Mouse (Mus musculus): ENCODE results near the gene Rsbn1l. TPM values are rescaled to one million over a fixed set of nuclear protein-coding genes. Genes with fewer than 3 reads are reported as not detected.

The Rsbn1l gene
- 4.2 and 4.6 TPM in 2 replicates for polyA plus RNA-seq (2015; fragmentation: Nextera tagmentation; extraction: Ambion mirVana)

DNA sequence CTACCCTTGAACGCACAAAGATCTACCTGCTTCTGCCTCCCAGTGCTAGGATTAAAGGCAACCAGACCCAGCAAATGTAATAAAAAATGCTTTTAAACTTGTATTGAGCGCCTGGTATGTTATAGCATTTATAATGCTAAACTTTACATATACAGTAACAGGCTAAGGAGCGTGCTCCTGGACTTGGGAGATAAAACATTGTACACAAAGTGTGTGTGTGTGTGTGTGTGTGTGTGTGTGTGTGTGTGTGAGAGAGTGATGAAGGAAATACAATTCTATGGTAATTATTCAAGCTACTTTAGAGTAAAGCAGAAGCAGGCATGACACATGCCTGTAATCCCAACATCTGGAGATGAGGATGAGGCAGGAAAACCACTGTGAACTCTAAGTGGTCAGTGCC lies at the start of gene Rsbn1l:
Rsbn1l (minus strand) TSS at position 101 of the 400 bp plus-strand sequence.
- Histone ChIP-seq H3K27ac (ENCODE audit: low read length) (no peak within 1 kb of the TSS), H3K4me3 (replicated peaks; ENCODE audit: low read length) (no peak within 1 kb of the TSS)

DNA sequence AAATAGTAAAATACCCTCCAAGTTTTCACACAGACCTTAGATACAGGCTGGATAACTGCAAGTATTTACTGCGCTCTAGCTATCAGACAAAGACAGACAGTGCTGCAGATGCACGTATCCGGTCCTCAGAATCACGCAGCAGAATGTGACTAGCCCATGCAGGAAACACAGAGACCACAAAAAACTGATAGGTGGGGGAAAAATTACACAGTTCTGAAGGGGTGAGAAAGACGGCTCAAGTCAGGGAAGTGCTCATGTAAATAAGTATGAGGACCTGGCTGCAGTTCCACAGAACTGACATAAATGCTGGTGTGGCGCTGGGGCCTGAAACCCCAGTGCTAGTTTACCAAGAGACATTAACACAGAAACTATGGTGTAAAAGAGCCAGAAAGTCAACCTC lies 46.5 kb upstream of the Rsbn1l start:
- Histone ChIP-seq H3K4me2 (ENCODE audit: low read depth, low read length) (no peak overlapping the region), H3K36me3 (ENCODE audit: control insufficient read depth, insufficient read depth, low read length) (peaks cover 37% of the 10 kb centered on the region), H3K9me3 (replicated peaks; ENCODE audit: control insufficient read depth, low read length) (0 out of 2 replicates have a peak, but pooled peaks cover 6% of the 10 kb centered on the region), H3K4me3 (replicated peaks; ENCODE audit: low read length) (no peak overlapping the region), H3K4me1 (ENCODE audit: control insufficient read depth, insufficient read depth, low read length) (no peaks in the 10 kb centered on the region), H3K27me3 (ENCODE audit: control insufficient read depth, insufficient read depth, low read length) (no peaks in the 10 kb centered on the region), H3K27ac (ENCODE audit: low read length) (no peak overlapping the region), H3K9ac (ENCODE audit: low read length) (no peak overlapping the region)
- 88% methylated on average over 6 of the region's 6 CpGs for WGBS
- ATAC-seq (ENCODE audit: insufficient read depth, low FRiP score): no peak

More for the DNA sequence above, at the start of gene Rsbn1l:
- H3K9ac ChIP-seq (ENCODE audit: low read length): no peak within 1 kb of the TSS
- peaks cover 9% of the 10 kb centered on the region for H3K4me1 ChIP-seq (ENCODE audit: control insufficient read depth, insufficient read depth, low read length)
- H3K9me3 ChIP-seq (replicated peaks; ENCODE audit: control insufficient read depth, low read length): peaks cover 5% of the 10 kb centered on the region; the same call in 1 of the 2 replicates
- H3K36me3 ChIP-seq (ENCODE audit: control insufficient read depth, insufficient read depth, low read length): peaks cover 7% of the 10 kb centered on the region; the same call in 1 of the 2 replicates
- no peak for ATAC-seq (ENCODE audit: insufficient read depth, low FRiP score)
- H3K4me2 ChIP-seq (ENCODE audit: low read depth, low read length): peak within 1 kb of the TSS; percentile 11; the same call in 1 of the 2 replicates
- WGBS: 95% methylated on average over 3 of the region's 3 CpGs
- H3K27me3 ChIP-seq (ENCODE audit: control insufficient read depth, insufficient read depth, low read length): no peaks in the 10 kb centered on the region

DNA sequence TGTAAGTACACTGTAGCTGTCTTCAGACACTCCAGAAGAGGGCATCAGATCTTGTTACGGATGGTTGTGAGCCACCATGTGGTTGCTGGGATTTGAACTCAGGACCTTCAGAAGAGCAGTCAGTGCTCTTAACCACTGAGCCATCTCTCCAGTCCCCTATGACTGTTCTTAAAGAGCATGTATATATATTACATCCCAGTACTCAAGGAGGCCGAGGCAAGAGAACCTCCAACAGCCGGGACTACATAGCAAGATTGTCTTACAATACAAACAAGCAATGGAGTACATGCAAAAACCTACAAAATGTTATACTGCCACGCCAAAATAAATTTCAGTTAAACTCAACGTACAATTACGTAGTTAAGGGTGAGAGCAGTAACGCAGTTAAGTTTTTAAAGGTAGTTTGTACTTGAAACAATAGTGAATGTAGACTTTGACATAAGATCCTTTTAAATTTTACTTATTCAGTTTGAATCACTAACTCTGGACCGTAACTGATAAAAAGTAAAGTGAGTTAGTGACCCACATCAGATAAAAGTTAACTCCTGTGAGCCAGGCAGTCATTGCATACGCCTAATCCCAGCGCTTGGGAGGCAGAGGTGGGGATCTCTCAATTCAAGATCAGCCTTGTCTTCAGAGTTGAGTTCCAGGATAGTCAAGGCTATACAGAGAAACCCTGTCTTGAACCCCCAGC lies 45.6 kb upstream of the Rsbn1l start:
- H3K9me3 ChIP-seq (replicated peaks; ENCODE audit: control insufficient read depth, low read length): 0 out of 2 replicates have a peak, but pooled peaks cover 6% of the 10 kb centered on the region
- WGBS: 90% methylated on average over 10 of the region's 10 CpGs
- no peaks in the 10 kb centered on the region for H3K4me1 ChIP-seq (ENCODE audit: control insufficient read depth, insufficient read depth, low read length)
- H3K4me3 ChIP-seq (replicated peaks; ENCODE audit: low read length): no peak overlapping the region
- H3K36me3 ChIP-seq (ENCODE audit: control insufficient read depth, insufficient read depth, low read length): peaks cover 45% of the 10 kb centered on the region
- no peak overlapping the region for H3K9ac ChIP-seq (ENCODE audit: low read length)
- ATAC-seq (ENCODE audit: insufficient read depth, low FRiP score): no peak
- H3K27ac ChIP-seq (ENCODE audit: low read length): no peak overlapping the region
- no peaks in the 10 kb centered on the region for H3K27me3 ChIP-seq (ENCODE audit: control insufficient read depth, insufficient read depth, low read length)
- H3K4me2 ChIP-seq (ENCODE audit: low read depth, low read length): no peak overlapping the region

DNA sequence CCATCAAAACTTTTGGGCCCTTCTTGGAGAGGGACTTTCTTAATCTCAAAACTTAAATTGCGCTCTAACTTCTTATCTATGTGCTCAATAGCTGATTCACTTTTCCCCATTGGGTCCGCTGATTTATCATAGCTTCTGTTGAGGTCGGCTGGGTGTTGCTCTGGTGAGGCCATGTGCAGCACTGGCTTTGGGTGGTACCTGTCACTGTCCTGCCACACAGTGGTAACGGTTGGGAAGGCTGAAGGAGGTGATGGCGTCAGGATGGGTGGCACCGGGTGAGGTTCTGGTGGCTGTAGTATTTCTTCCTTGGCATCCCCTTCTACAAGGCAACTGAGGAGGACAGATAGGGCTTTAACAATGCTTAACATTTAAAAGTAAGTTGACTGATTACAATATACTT lies 42.2 kb upstream of the Rsbn1l start:
- Histone ChIP-seq H3K9ac (ENCODE audit: low read length) (no peak overlapping the region), H3K4me1 (ENCODE audit: control insufficient read depth, insufficient read depth, low read length) (no peaks in the 10 kb centered on the region), H3K36me3 (ENCODE audit: control insufficient read depth, insufficient read depth, low read length) (peaks cover 57% of the 10 kb centered on the region), H3K27me3 (ENCODE audit: control insufficient read depth, insufficient read depth, low read length) (no peaks in the 10 kb centered on the region), H3K9me3 (replicated peaks; ENCODE audit: control insufficient read depth, low read length) (0 out of 2 replicates have a peak, but pooled peaks cover 6% of the 10 kb centered on the region), H3K4me2 (ENCODE audit: low read depth, low read length) (no peak overlapping the region), H3K27ac (ENCODE audit: low read length) (no peak overlapping the region), H3K4me3 (replicated peaks; ENCODE audit: low read length) (no peak overlapping the region)
- no peak for ATAC-seq (ENCODE audit: insufficient read depth, low FRiP score)
- WGBS: 89% methylated on average over 6 of the region's 6 CpGs

DNA sequence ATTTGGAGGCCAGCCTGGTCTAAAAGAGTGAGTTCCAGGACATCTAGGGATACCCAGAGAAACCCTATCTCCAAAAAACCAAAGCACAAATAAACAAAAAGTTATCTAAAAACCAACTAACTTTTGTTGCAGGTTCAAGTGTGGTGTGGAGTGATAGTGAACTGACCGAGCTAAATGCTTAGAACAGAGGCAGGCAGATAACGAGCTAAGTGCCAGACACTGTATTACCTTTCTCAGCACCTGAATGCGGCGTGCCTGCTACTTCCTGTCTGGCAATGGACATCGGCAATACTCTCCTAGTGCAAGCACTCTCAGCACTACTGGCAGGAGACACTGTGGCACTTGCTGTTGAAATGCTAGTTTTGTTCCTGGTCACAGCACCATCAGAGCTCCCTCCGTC lies 41.4 kb upstream of the Rsbn1l start:
- Histone ChIP-seq H3K4me3 (replicated peaks; ENCODE audit: low read length) (no peak overlapping the region), H3K9ac (ENCODE audit: low read length) (no peak overlapping the region), H3K36me3 (ENCODE audit: control insufficient read depth, insufficient read depth, low read length) (peaks cover 50% of the 10 kb centered on the region), H3K27ac (ENCODE audit: low read length) (no peak overlapping the region), H3K4me2 (ENCODE audit: low read depth, low read length) (no peak overlapping the region), H3K4me1 (ENCODE audit: control insufficient read depth, insufficient read depth, low read length) (no peaks in the 10 kb centered on the region), H3K27me3 (ENCODE audit: control insufficient read depth, insufficient read depth, low read length) (no peaks in the 10 kb centered on the region), H3K9me3 (replicated peaks; ENCODE audit: control insufficient read depth, low read length) (0 out of 2 replicates have a peak, but pooled peaks cover 6% of the 10 kb centered on the region)
- no peak for ATAC-seq (ENCODE audit: insufficient read depth, low FRiP score)
- 86% methylated on average over 6 of the region's 6 CpGs for WGBS

DNA sequence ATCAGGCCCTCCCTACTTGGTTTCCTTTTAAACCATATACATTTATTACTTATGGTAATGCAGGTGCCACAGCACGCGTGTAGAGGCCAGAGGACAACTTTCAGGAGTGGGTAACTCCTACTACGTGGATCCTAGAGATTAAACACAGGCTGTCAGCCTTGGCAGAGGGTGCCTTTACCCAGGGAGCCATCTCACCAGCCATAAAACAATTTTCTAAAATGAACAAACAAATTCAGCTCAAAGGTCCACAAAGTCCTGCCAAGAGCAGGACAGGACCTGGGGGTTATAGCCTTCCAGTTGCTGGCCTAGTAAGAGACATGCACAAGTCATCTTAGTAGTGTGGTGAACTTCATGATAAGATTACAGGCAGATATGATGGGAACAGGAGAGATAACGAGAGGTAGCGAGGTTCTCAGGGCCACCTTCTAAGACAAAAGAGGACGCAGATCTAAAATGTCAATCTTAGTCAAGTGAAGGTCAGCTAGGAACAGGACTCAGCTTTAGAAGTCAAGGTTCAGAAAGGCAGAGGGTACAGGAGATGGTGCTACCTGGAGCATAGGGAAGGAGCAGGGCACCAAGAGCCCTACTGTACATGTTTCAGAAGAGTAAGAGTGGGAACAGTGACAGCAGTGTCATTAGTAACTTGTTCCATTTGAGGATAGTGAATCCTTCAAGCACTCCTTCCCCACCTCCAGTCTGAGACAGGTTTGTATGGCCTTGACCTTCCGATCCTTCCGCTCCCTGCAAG lies 34.0 kb upstream of the Rsbn1l start:
- H3K4me1 ChIP-seq (ENCODE audit: control insufficient read depth, insufficient read depth, low read length): no peaks in the 10 kb centered on the region
- 90% methylated on average over 8 of the region's 8 CpGs for WGBS
- peaks cover 24% of the 10 kb centered on the region; the same call in 1 of the 2 replicates for H3K36me3 ChIP-seq (ENCODE audit: control insufficient read depth, insufficient read depth, low read length)
- no peak overlapping the region for H3K4me3 ChIP-seq (replicated peaks; ENCODE audit: low read length)
- H3K4me2 ChIP-seq (ENCODE audit: low read depth, low read length): no peak overlapping the region
- H3K27me3 ChIP-seq (ENCODE audit: control insufficient read depth, insufficient read depth, low read length): no peaks in the 10 kb centered on the region
- H3K27ac ChIP-seq (ENCODE audit: low read length): no peak overlapping the region
- no peaks in the 10 kb centered on the region for H3K9me3 ChIP-seq (replicated peaks; ENCODE audit: control insufficient read depth, low read length)
- ATAC-seq (ENCODE audit: insufficient read depth, low FRiP score): no peak
- no peak overlapping the region for H3K9ac ChIP-seq (ENCODE audit: low read length)

DNA sequence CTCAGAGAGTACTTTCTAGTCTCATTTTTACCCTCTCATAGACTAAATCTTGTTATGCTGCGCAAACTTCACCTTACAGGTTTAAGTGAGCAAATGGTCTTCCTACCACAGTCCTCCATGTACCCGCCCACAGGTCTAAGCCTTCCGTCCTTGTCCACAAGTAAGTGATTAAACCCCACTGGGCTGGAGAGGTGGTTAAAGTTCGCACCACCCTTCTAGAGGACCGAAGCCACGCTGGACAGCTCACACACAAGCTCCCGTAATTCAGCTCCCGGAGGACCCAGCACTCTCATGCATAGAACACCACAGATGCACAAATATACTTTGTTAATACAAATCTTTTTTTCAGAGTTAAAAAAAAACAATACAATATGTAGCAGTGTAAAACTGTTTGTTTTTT lies 30.1 kb upstream of the Rsbn1l start:
- no peak for ATAC-seq (ENCODE audit: insufficient read depth, low FRiP score)

DNA sequence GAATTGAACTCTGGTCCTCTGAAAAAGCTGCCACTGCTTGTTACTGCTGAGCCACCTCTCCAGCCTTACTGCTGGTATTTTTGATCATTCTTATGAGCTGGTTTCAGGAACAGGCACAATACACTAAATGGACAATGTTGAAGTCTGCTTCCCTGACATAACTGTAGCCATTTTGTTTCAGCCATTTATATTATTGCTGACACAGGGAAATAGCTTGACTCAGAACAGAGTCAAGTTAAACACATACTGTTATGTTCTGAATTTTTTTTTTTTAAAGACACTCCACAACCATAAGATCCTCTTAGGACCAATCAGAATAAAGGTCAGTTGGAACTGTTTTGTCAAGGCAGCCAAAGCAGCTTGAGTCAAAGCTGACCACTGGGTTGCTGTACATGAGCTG lies 27.3 kb upstream of the Rsbn1l start:
- no peaks in the 10 kb centered on the region for H3K27me3 ChIP-seq (ENCODE audit: control insufficient read depth, insufficient read depth, low read length)
- no peaks in the 10 kb centered on the region for H3K4me1 ChIP-seq (ENCODE audit: control insufficient read depth, insufficient read depth, low read length)
- H3K36me3 ChIP-seq (ENCODE audit: control insufficient read depth, insufficient read depth, low read length): peaks cover 9% of the 10 kb centered on the region; the same call in 1 of the 2 replicates
- no peak overlapping the region for H3K4me2 ChIP-seq (ENCODE audit: low read depth, low read length)
- H3K27ac ChIP-seq (ENCODE audit: low read length): no peak overlapping the region
- no peak for ATAC-seq (ENCODE audit: insufficient read depth, low FRiP score)
- no peak overlapping the region for H3K4me3 ChIP-seq (replicated peaks; ENCODE audit: low read length)
- H3K9me3 ChIP-seq (replicated peaks; ENCODE audit: control insufficient read depth, low read length): no peaks in the 10 kb centered on the region
- H3K9ac ChIP-seq (ENCODE audit: low read length): no peak overlapping the region

More for the DNA sequence above, 30.1 kb upstream of the Rsbn1l start:
- no peak overlapping the region for H3K9ac ChIP-seq (ENCODE audit: low read length)
- H3K4me3 ChIP-seq (replicated peaks; ENCODE audit: low read length): no peak overlapping the region
- WGBS: 94% methylated on average over 8 of the region's 8 CpGs
- H3K27ac ChIP-seq (ENCODE audit: low read length): no peak overlapping the region
- no peak overlapping the region for H3K4me2 ChIP-seq (ENCODE audit: low read depth, low read length)
- no peaks in the 10 kb centered on the region for H3K9me3 ChIP-seq (replicated peaks; ENCODE audit: control insufficient read depth, low read length)
- peaks cover 19% of the 10 kb centered on the region; the same call in 1 of the 2 replicates for H3K36me3 ChIP-seq (ENCODE audit: control insufficient read depth, insufficient read depth, low read length)
- no peaks in the 10 kb centered on the region for H3K27me3 ChIP-seq (ENCODE audit: control insufficient read depth, insufficient read depth, low read length)
- no peaks in the 10 kb centered on the region for H3K4me1 ChIP-seq (ENCODE audit: control insufficient read depth, insufficient read depth, low read length)

DNA sequence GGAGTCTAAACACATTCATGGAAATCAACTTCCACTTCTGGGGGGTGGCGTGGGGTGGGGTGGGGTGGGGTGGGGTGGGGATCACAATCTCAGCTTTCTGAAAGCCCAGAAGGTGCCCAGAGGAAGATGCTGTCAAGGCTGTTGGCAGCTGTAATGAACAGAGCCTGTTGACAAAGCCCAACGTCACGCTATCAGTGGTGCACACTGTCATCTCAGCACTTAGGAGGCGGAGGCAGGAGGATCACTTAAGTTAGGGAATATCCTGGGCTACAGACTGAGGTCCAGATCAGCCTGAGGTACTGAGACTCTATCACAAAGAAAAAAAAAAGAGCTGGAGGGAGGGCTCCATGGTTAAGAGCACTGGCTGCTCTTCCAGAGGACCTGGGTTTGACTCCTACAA lies 18.5 kb upstream of the Rsbn1l start:
- Histone ChIP-seq H3K27me3 (ENCODE audit: control insufficient read depth, insufficient read depth, low read length) (no peaks in the 10 kb centered on the region), H3K27ac (ENCODE audit: low read length) (no peak overlapping the region), H3K4me2 (ENCODE audit: low read depth, low read length) (no peak overlapping the region), H3K9me3 (replicated peaks; ENCODE audit: control insufficient read depth, low read length) (no peaks in the 10 kb centered on the region), H3K36me3 (ENCODE audit: control insufficient read depth, insufficient read depth, low read length) (no peaks in the 10 kb centered on the region), H3K9ac (ENCODE audit: low read length) (no peak overlapping the region), H3K4me3 (replicated peaks; ENCODE audit: low read length) (no peak overlapping the region), H3K4me1 (ENCODE audit: control insufficient read depth, insufficient read depth, low read length) (no peaks in the 10 kb centered on the region)
- ATAC-seq (ENCODE audit: insufficient read depth, low FRiP score): no peak
- WGBS: 79% methylated on average over 4 of the region's 4 CpGs

Measured in stomach, embryonic 16.5 days (tissue).